Mouse (Mus musculus): ENCODE data around the gene Sdccag8.
"Not testable (repeated sequence)": the region's sequence is repeated elsewhere in the genome, so short reads cannot be mapped to it uniquely, and the experiment has no call there.

DNA sequence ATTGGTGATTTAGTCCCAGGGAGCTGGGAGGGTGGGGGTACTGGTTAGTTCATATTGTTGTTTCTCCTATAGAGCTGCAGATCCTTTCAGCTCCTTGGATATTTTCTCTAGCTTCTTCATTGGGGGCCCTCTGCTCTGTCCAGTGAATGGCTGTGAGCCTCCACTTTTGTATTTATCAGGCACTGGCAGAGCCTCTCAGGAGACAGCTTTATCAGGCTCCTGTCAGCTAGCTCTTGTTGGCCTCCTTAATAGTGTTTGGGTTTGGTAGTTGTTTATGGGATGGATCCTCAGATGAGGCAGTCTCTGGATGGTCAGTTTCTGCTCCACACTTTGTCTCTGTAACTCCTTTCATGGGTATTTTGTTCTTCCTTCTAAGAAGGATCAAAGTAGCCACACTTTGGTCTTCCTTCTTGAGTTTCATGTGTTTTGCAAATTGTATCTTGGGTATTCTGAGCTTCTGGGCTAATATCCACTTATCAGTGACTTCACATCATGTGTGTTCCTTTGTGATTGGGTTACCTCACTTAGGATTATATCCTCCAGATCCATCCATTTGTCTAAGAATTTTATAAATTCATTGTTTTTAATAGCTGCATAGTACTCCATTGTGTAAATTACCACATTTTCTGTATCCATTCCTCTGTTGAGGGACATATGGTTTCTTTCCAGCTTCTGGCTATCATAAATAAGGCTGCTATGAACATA is 127.0 kb downstream of the Sdccag8 start:
- not testable (repeated sequence) for TF ChIP-seq CTCF (IDR thresholded peaks at IDR 0.05; ENCODE audit: extremely low read depth, insufficient read depth, insufficient read length, insufficient replicate concordance); POLR2A (IDR thresholded peaks at IDR 0.05; ENCODE audit: low read depth, low read length)
